Mouse (Mus musculus): ENCODE data around the gene Prkce.
"Not testable (repeated sequence)": the region's sequence is repeated elsewhere in the genome, so short reads cannot be mapped to it uniquely, and the experiment has no call there.

Prkce gene

DNA sequence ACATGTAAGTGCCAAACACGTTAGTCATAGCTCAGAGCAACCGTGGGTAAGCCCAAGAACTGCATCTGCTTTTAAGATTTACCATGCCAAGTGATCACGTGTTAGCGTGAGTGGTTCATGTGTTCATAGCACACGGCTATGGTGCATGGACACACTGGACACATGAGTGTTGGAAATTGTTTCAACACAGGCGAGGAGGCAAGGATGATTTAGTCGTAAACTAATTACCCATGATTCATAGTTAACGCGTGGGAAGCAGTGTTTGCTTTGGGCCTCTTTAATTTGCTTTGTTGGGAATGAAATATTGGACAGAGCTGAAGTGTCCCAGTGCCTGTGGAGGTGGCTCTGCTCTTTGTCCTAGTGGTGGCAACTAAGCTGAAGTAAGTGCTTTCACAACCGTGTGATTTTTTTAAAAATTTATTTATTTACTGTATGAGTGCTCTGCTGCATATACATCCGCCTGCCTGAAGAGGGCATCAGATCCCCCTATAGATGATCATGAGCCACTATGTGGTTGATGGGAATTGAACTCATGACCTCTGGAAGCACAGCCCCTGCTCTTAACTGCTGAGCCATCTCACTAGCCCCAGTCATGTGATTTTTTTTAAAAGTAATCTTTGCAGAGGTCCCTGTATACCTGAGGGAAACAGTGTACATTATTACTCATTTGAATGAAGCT is 290.9 kb downstream of the Prkce start:
- DNase-seq: no peak

DNA sequence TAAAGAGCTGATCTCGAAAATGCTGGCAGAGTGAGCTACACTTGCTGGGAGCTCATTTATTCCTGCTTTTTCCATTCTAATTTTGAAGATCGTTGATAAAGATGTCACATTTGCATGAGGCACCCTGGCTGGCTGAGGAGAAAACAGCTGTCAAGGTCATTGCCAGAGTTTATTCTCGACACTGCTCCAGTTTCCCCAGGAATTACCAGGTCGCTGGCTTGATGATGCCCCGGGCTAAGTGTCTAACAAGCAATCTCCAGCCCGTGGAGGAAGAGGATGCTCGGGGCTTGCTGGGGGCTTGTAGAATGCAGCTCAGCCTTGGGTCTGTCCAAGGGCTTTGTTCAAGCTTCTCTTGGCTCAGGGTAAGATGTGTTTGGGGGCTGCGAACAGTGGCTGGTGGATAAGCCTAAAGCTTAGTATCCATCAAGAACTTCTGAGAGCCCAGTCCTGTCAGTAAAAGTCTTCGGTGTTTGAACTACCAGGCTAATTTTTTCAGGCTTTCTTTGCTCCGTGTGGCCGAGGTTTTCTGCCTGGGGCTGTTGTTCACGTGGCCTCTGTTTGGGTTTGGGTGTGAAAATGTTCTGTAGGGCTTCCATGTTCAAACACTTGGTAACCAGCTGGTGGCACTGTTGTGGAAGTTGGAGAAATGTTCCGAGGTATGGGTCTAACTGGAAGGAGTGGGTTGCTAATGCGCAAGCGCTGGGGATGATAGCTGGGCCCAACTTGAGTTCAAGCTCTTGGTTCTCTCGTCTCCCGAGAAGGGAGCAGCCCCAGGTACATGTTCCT is 293.3 kb downstream of the Prkce start:
- DNase-seq: no peak

DNA sequence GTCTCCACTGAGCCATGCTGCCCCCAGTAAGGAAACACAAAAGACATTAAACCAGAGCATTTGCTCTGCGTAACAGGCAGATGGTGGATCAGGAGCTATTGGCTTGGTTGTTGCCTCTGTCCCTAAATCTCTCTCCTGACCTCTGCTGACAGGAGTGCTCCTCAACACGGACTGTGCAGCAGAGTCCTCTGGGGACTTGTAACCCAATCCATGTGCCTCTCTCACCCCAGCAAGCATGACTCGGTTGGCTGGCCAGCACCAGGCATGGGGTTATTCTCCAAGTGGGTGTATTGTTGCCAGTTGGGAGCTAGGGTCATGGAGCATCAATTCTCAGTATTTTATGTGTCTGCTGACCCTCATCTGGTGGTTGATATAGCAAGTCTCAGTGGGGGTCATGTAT is 295.8 kb downstream of the Prkce start:
- no peak for DNase-seq

DNA sequence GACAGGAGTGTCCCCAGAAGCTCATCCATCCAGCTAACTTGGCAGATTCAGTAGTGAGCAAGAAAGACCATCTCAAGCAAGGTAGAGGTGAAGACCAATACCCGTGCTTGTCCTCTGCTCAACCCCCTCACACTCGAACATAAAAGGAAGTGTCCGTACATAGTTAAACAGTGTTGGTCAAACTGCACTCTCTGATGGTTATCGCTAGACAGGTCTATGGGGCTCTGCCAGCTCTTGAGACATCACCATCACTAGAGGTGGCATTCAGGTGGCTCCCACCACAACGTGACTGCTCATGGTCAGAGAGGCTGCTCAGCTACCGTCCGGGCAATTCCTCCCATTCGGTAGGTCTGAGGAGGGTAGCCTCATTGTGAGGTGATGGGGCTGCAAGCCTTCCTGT is 296.6 kb downstream of the Prkce start:
- DNase-seq: no peak

DNA sequence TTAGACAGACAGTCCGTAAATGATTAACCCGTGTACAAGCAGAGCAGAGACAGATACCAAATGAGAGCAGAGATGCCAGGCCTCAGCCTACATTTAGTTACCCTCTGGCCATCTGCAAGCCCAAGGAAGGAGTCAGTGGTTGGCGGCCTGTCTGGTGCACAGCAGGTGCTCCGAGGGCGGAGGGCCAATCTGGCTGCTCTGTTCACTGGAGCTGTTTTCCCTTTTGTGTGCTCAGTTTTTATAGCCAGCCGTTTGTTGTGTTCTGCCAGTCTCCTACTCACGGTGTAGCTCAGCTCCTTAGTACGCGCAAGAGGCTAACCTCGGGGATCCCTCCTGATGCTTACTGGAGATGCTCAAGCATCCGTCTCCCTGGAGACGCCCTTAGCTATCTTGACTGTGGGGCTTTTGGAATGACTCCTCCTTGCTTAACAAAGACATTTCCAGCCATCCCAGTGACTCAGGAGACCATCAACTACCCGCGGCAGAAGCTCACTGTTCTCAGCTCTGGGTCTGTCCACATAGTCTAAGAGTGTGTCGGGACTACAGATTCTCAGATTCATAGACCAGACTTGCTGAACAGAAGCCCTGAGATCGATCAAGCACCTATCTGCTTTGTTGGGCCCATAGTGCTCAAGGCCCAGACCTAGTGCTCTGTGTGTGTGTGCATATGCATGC is 297.2 kb downstream of the Prkce start:
- peak; percentile 36 for DNase-seq

DNA sequence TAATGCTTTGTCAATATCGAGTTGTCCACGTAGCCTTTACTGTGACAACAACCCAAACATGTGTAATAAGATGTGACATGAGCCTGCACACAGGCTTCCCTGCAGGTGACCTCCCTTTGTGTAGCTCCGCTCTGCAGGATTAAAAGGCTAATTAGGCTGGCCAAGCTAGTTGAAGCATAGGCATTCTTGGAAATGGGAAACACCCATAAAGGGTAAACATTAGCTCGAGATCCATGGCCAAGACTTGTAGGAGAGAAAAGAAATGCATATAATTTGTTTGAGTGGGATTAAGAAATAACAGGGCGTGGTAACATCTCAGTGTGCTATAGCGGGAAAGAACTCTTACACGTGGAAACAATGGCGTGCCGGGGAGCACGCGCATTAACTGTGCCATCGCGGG is 298.3 kb downstream of the Prkce start:
- peak; percentile 69 for DNase-seq

DNA sequence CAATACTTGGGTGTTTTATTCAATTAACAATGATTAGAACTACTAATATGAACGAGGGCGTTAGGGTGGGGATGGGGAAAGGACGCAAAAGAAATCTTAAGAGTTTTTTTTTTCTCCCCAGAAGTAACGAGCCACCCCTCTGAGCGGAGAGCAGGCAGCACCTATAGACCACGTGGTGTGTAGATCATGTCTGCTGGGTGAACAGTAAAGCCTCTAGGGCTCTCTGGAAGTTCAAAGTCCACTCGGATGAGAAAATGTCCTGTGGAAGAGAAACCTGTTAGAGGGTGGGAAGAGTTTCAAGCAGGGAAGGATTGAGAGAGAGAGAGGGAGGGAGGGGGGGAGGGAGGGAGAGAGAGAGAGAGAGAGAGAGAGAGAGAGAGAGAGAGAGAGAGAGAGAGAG is 298.8 kb downstream of the Prkce start:
- no peak for DNase-seq

DNA sequence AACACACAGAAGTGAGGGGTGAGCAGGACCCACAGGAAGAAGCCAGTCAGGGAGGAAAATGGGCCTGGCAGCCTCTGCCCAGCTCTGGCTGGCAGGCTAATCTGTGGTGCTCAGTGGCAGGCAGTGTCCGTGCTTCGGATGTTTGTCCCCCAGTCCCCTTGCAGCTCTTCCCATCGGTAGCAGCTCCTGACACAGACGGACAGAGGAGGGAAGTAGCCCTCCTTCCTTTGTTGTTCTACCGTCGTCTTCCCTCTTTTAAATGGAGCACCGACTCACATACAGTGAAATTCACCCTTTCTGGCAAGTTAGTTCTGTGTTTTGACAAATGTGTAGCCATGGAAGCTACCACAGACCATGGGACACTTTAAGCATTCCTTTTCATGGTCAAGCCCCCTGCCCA is 299.3 kb downstream of the Prkce start:
- no peak for DNase-seq

DNA sequence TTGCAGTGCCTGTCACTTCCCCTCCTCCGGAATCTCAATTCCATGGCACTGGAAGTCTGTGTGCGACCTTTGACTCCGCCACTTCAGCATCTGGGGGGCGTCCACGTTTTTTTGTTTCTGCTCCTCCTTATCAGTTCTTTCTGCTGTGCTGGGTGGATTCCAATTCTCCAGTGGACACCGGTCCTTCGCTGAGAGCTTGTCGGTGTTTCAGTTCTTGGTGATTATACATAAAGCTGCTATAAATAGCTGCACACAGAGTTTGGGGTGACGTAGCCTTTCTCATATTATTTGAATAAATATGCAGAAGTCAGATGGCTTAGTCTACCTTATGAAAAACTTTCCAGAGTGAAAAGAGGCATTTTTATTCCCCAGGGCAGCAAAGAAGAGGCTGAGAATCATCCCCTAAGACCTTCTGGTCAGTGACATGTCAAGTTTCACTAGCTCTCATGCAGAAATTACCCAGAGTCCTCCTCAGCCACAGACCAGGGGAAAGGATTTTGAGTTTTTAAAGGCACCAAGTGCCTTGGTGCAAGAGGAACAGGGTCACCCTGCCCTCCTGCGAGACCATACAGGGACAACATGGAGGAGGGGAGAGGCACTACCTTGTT is 299.8 kb downstream of the Prkce start:
- DNase-seq: no peak

DNA sequence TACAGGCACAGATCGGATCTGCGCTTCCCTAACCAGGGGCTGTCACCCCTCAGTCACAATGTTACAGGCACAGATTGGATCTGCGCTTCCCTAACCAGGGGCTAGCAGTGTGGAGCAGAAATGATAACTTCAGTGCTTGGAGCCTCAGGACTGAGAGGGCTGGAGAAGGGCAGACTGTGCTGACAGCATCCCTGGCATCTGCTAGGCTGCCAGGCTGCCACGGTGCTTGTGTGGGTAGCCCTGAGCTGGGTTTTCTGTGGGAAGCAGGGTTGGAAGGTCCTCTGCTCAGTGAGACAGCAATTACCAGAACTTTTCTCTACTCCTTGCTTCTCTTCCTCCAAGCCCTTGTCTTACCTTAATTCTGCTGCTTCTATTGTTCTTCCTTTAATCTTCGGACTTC is 300.4 kb downstream of the Prkce start:
- DNase-seq: no peak

DNA sequence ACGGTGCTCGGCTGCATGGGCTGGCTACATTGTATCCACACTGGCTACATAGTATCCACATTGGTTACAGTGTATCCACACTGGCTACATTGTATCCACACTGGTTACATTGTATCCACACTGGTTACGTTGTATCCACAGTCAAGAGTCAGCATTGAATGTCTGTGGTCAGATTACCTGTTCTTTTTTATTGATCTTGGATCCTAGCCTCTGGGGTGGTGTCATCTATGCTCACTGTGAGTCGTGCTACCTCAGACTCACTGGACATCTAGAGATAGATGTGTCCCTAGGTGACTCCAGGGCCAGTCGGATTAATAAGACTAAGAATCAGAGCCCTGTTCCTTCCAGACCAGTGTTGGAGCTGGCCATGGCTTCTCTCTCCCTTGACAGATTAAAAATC is 302.6 kb downstream of the Prkce start:
- no peak for DNase-seq

DNA sequence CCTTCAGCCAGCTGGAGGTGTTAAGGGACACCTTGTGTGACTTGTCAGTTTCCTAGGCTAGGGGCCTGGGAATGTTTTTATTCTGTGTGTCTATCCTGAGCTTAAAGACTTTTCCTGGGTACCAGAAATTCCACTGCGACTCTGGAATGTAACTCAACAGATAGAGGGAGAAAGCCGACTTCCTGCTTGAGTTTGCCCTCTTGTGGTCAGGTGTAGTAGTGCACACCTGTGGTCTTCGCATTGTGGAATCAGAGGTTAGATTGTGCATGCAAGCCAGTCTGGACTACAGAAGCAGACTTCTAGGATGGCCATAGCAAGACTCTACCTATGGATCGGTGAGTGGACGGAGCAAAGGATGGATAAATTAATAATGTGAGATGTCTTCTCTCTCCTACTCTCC is 304.1 kb downstream of the Prkce start:
- peak; percentile 78 for DNase-seq

DNA sequence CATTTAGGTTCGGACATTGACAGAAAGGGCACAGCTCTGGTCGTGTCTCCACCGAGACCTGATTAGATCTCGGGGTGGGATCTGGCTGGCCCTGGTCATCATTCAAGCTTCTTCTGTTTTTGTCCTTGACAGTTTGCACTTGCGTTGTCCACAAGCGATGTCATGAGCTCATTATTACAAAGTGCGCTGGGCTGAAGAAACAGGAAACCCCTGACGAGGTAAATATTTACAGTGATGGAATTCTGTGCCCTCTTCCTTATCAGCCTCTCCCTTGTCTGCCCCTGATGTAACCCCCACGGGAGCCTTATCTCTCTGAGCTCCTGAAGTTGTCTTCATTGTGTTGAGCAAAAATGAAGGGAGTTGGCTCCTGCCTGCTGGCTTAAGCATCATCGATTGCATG is 309.1 kb downstream of the Prkce start:
- no peak for DNase-seq

DNA sequence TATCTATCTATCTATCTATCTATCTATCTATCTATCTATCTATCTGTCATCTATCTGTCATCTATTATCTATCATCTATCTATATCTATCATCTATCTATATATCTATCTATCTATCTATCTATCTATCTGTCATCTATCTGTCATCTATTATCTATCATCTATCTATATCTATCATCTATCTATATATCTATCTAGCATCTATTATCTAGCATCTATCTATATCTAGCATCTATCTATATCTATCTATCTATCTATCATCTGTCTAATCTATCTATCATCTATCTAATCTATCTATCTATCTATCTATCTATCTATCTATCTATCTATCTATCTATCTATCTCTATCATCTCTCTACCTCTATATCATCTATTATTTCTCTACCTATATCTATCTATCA is 309.8 kb downstream of the Prkce start:
- DNase-seq: not testable (repeated sequence)

DNA sequence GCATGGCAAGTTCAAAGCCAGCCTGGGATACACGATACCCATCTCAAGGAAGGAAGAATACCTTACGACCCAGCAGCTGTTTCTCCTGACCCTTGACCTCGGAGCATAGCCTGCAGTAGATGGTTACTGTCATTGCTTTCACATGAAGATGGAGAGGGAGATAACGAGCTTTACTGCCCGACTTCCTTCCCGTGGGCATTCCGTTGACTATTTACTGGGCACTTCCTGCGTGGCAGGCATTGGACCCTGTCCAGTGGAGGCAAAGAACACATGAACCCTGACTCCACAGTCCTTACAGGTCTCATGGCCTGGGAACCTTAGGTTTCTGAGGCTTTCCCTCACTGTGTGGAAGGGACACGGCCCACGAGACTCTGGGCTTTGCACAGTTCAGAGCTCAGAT is 311.8 kb downstream of the Prkce start:
- DNase-seq: no peak

DNA sequence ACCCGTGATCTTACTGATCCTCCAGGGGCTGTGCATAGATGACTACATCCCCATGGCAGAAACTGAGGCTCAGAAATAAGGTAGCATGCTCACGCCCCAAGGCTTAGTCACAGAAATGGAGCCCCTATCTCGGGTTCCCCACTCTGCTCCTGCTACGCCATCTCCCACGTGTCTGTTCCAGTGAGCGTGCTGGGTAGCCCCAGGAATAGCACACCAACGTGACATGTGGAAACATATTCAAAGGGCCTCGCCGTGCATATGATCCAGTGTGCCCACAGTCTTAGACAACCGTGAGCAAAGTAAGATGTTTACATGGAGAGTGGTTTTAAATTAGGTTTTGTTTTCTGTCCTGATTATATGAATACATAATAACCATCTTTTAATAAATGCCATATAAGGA is 315.1 kb downstream of the Prkce start:
- no peak for DNase-seq

DNA sequence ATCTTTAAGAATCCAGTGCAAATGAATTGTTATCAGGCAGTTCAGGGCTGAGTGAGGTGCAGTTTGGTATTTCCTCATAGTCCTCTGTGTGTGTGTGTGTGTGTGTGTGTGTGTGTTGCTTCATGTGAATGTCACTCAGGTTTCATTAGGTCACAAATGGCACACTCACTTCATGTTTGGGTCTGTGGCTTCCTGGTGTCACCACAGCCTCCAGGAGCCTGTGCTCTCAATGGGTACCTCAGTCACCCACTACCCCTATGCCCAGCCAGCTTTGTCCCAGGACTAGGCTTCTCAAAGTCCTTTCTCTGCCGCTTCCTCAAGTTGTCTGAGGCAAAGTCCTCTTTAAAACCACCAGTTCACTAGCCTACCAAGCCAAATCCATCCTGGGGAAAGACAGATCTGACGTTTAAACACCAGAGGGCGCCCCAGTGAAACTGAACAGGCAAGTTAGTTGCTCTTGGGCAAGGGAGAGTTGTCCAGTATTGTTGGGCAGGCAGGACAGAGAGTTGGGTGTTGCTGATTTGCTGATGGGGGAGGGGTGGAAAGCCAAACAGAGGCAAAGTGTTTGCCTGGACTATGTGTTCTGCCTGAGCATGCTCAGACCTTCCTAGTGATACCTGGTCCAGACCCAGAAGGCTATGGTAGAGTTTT is 316.6 kb downstream of the Prkce start:
- peak; percentile 87 for DNase-seq

DNA sequence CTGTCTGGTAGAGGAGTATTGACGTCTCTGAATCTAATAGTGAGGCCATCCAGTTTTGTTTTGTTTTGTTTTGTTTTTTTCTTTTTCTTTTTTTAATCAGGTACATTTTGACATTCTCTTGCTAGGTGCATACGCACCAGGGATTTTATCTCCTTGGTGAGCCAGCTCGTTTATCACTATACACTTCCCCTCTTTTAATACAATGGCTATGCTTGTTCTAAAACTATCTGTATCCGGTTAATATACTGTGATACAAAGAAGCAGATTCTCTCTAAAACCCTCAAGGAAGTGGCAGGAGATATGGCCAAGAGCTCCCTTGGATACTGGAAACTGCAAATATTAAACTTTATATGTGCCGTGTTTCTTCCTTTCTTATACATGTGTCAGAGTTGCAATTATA is 319.1 kb downstream of the Prkce start:
- DNase-seq: no peak

DNA sequence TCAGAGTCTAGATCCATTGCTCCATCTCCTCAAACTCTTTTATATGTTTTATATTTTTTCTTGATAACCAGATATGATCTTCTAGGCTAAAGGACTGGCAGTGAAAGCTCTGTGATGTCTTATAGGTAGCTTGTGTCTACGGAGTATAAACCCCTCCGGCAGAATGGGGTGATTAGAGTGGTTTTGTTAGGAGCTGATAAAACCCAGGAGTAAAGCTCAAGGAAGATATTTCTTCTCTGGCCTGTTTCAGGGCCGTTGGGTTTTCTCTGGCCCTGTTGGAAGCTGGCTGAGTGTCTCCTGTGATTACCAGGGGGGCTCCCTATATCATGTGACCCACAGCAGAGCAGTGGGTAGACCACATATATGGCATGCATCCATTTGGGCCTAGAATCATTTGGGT is 319.9 kb downstream of the Prkce start:
- no peak for DNase-seq

DNA sequence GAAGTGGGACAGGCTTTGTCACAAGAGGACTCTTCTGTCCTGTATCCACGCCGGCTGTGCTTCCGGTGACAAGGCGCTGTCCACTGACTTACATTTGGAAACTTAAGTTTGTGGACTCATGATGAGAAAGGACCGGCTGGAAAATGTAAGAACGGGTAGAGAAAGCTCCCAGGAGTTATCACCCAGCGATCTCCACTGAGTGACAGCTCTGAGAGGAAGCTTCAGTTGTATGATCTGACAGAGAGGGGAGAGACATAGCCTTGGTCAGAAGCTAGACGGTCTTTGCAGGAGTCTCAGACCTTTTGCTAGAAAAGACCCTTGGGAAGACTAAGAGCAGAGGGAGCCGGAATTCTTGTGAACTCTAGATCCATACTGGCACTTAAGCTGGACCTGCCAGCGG is 322.2 kb downstream of the Prkce start:
- DNase-seq: no peak

DNA sequence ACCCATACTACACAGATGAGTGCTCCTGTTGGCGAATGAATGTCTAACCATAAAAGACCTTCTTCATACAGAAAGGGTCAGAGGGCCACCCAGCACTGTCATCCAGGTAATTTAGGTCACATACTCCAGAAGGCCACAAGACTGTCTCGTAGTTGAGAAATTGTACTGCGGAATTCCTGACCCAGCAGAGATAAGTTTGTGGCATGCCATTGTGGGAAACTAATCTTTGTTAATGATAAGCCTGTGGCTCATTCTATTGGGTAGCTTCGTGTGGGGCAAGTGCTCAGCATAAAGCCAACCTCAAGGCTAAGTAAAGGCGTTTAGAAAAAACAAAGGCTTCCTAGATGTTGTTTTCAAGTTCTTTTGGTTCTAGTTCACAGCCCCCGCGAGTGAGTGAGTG is 324.8 kb downstream of the Prkce start:
- no peak for DNase-seq

DNA sequence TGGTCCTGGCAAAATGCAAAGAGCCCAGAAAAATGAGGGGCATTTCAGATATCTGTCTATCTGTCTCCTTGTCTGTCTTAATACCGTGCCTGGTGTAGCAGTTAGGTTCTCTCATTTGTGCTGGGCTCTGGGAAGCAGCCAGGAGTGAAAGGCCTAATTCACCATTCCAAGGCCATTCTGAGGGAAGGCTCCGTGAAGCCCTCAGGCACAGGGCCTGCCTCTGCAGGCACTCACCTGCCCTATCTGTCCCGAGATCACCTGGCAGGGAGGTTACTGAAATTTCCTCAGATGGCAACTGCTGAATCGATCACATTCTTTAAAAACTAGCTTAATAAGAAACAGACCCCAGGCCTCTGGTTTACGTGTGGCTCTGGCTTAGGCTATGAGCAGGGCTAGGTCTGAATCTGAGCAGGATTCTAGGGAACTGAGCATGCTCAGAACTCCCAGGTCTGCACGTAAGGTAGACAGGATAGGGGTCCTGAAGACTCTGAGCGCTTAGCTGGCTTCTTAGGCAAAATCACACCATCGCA is 326.4 kb downstream of the Prkce start:
- no peak for DNase-seq

DNA sequence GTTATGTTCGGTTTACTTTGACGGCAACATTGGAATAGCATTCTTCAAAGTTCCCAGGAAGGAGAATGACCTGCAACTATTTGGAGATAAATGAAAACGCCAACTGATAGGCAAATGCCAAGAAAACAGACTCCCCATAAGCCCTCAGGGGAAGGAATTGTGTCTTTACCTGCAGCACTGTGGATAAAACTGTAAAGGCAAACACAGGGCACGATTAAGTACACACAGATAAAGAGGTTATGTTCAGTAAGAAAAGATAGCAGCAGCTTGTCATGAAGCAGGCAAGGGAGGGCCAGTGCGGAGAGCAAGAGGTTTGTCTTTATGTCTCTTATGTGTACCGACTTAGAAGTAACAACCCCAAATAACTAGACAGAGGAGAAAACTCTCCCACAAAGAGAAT is 326.9 kb downstream of the Prkce start:
- DNase-seq: no peak

All from kidney, postnatal 14 days (tissue).